Mouse (Mus musculus) heart, embryonic 11.5 days (tissue): ENCODE measurements around the gene Focad. TPM values are rescaled to one million over a fixed set of nuclear protein-coding genes. Genes with fewer than 3 reads are reported as not detected.
A peak's percentile ranks its signal among the peaks of the same experiment; 100 is the strongest.

Experiments
- ATAC-seq: fragments of 200-750 bp; cut with Nextera tagmentation; replicated peaks from 2 replicates; pipeline ENCODE4 v1.8.0; 2017; ENCODE audit warnings: moderate library complexity; ENCODE audit not compliant: insufficient number of reproducible peaks, low FRiP score, low TSS enrichment
- H3K27ac ChIP-seq: fragments of 300-500 bp; sonication (generic); 2 replicates; pipeline ENCODE4 v1.5.1; 2014; ENCODE audit warnings: mild to moderate bottlenecking, low read depth, low read length
- H3K27me3 ChIP-seq: fragments of 300-500 bp; sonication (generic); 2 replicates; pipeline ENCODE4 v1.6.1; 2014; ENCODE audit warnings: mild to moderate bottlenecking, low read length, mixed read lengths; ENCODE audit not compliant: control insufficient read depth, insufficient read depth
- H3K36me3 ChIP-seq: fragments of 300-500 bp; sonication (generic); 2 replicates; pipeline ENCODE4 v1.6.1; 2014; ENCODE audit warnings: mild to moderate bottlenecking, low read length, moderate library complexity, mixed read lengths; ENCODE audit not compliant: control insufficient read depth, insufficient read depth
- H3K4me1 ChIP-seq: fragments of 300-500 bp; sonication (generic); 2 replicates; pipeline ENCODE4 v1.6.1; 2014; ENCODE audit warnings: low read length; ENCODE audit not compliant: control insufficient read depth, insufficient read depth
- H3K4me2 ChIP-seq: fragments of 300-500 bp; sonication (generic); 2 replicates; pipeline ENCODE4 v1.6.1; 2014; ENCODE audit warnings: mild to moderate bottlenecking, moderate library complexity
- H3K4me3 ChIP-seq: fragments of 300-500 bp; sonication (generic); 2 replicates; pipeline ENCODE4 v1.5.1; 2014; ENCODE audit warnings: low read depth, low read length
- H3K9ac ChIP-seq: fragments of 300-500 bp; sonication (generic); 2 replicates; pipeline ENCODE4 v1.6.1; 2014; ENCODE audit warnings: mild to moderate bottlenecking, low read depth, low read length, moderate library complexity
- H3K9me3 ChIP-seq: fragments of 300-500 bp; sonication (generic); replicated peaks from 2 replicates; pipeline ENCODE4 v1.6.1; 2016; ENCODE audit warnings: low read length; ENCODE audit not compliant: control insufficient read depth
- WGBS: fragments of 180-500 bp; shearing (Covaris S2); extraction: QIAGEN DNeasy Blood & Tissue Kit; methylation state at CpG from one replicate; pipeline ENCODE4 v1.1.7; 2014; ENCODE audit not compliant: insufficient replicate concordance; 5-methylcytosine and 5-hydroxymethylcytosine counted together
- polyA plus RNA-seq: library from polyadenylated mRNA; unstranded; fragments of >200 nt; fragmentation: Nextera tagmentation; extraction: Ambion mirVana; gene quantifications from 2 replicates; pipeline ENCODE4 v1.2.1, GENCODE M21; 2014

Focad gene
- polyA plus RNA-seq: 12.2 and 13.3 TPM in 2 replicates

DNA sequence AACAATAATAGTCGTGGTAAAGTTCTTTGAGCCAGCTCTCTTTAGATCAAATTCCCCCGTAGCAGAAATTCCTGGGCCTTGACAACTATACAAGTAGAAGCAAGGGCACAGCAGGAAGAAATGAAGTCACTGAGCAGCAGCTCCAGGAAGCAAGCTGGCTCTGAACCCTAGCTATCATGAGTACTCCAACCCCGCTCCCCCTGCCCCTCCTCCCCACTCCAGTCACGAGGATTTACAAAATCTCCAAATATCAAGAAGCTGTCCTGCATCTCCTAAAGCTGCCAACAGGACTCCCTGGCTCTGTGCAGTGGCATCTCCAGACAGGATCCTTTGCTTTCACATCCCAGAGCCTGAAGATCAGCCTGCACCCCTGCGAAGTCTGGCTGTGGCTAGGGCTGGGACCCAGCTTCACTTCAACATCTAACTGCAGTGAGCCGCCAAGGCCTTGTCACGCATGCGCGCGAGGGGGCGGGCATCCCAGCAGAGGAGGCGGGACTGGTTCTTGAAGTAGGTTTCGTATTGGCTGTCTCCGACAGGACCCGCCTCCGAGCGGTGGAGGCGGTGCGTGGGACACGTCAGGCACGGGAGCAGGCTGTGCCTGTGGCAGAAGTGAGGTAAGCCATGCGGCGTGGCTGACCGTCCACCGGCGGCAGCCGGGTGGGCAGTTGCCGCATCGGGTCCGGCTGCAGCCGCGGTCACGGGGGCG, at the start of gene Focad:
Gene Focad, plus strand, starts transcription at position 568 of the 706 bp plus-strand sequence.
- Histone ChIP-seq H3K27ac (no peak within 1 kb of the TSS), H3K4me3 (peak within 1 kb of the TSS; percentile 57), H3K4me2 (peak within 1 kb of the TSS; percentile 97), H3K9me3 (no peaks in the 10 kb centered on the region), H3K4me1 (peaks cover 4% of the 10 kb centered on the region; the same call in 1 of the 2 replicates), H3K27me3 (no peaks in the 10 kb centered on the region), H3K36me3 (no peaks in the 10 kb centered on the region), H3K9ac (peak within 1 kb of the TSS; percentile 78)
- ATAC-seq: peak; percentile 100
- WGBS: 1% methylated on average over 34 of the region's 34 CpGs

DNA sequence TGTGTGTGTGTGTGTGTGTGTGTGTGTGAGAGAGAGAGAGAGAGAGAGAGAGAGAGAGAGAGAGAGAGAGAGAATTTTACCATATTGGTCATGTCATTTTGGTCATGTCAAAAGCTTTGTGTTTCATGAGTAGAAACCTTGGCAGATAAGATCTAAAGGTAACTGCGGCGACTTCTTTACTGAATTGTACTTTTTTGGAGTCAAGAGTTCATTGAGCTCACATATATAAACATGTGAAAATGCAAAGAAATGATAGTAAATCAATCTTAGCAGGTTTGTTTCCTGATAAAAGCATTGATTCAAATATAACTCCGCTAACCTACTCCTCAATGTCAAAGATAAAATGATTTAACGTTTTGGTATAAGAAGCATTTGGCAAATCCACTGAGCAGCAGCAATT, 49.3 kb upstream of the Focad start:
- H3K4me3 ChIP-seq: no peak overlapping the region
- no peak overlapping the region for H3K4me2 ChIP-seq
- no peaks in the 10 kb centered on the region for H3K27me3 ChIP-seq
- H3K27ac ChIP-seq: no peak overlapping the region
- H3K36me3 ChIP-seq: no peaks in the 10 kb centered on the region
- no peaks in the 10 kb centered on the region for H3K9me3 ChIP-seq
- WGBS: 82% methylated on average over 4 of the region's 4 CpGs
- no peak overlapping the region for H3K9ac ChIP-seq
- ATAC-seq: no peak
- H3K4me1 ChIP-seq: no peaks in the 10 kb centered on the region

DNA sequence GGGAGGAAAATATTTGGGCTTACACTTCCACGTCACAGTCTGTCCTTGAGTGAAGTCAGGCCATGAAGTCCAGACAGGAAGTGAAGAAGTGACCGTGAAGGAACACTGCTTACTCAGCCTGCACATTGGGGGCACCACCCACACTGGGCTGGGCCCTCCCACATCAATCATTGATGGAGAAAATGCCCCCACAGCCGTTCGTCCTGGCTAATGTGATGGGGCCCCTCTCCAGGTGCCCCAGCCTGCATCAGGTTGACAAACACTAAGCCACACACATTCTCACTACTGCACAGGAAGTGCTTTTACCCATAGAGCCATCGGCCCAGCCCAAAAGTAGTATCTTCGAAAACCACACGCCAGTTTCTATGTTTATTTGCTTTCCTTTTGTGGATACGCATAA, 48.1 kb upstream of the Focad start:
- no peaks in the 10 kb centered on the region for H3K27me3 ChIP-seq
- no peak overlapping the region for H3K4me3 ChIP-seq
- 71% methylated on average over 8 of the region's 8 CpGs for WGBS

DNA sequence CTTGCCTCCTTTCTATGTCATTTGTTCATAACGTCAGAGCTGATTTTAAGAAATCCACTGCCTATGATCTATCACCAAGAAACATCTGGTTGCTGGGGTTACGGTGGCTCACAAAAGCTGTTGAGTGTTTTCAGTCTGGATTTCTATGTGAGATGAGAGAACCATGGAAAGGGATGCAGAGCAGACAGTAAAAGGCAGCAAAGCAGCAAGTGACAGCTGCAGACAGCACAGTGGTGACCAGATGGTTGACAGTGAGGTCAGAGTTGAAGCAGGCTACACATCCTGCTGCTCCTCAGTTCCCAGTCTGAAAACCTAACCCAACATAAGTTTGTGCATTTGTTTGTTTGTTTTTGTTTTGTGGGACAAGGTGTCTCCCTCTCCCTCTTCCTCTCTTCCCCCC, 19.0 kb upstream of the Focad start:
- ATAC-seq: no peak
- H3K4me3 ChIP-seq: no peak overlapping the region
- 78% methylated on average over 2 of the region's 2 CpGs for WGBS

More for the DNA sequence above, 48.1 kb upstream of the Focad start:
- Histone ChIP-seq H3K4me1 (no peaks in the 10 kb centered on the region), H3K9ac (no peak overlapping the region), H3K36me3 (no peaks in the 10 kb centered on the region), H3K9me3 (no peaks in the 10 kb centered on the region), H3K27ac (no peak overlapping the region), H3K4me2 (no peak overlapping the region)
- ATAC-seq: no peak

DNA sequence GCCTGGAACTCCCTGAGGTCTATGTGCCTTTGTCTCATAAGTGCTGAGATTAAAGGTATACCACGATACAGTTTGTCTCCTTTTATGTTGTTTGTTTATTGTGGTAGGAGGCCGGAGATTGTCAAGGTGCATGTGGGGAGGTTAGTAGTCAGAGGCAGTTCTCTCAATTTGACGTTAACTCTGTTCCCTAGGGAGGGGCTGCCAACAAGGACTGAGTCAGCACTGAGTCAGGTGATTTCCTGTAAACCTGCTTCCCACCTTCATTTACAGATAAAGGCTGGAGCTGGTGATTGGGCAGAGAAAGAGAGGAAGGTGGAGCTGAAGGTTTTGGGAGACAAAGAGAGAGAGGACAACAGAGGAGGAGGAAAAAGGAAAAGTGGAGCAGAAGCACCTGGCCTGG, 15.4 kb upstream of the Focad start:
- Histone ChIP-seq H3K9me3 (no peaks in the 10 kb centered on the region), H3K4me3 (no peak overlapping the region), H3K4me1 (no peaks in the 10 kb centered on the region), H3K27me3 (no peaks in the 10 kb centered on the region), H3K9ac (no peak overlapping the region), H3K27ac (no peak overlapping the region), H3K36me3 (no peaks in the 10 kb centered on the region), H3K4me2 (no peak overlapping the region)
- 65% methylated on average over 3 of the region's 3 CpGs for WGBS
- ATAC-seq: no peak

More for the DNA sequence above, 19.0 kb upstream of the Focad start:
- no peak overlapping the region for H3K9ac ChIP-seq
- no peak overlapping the region for H3K27ac ChIP-seq
- no peak overlapping the region for H3K4me2 ChIP-seq
- no peaks in the 10 kb centered on the region for H3K4me1 ChIP-seq
- no peaks in the 10 kb centered on the region for H3K36me3 ChIP-seq
- no peaks in the 10 kb centered on the region for H3K9me3 ChIP-seq
- H3K27me3 ChIP-seq: no peaks in the 10 kb centered on the region

DNA sequence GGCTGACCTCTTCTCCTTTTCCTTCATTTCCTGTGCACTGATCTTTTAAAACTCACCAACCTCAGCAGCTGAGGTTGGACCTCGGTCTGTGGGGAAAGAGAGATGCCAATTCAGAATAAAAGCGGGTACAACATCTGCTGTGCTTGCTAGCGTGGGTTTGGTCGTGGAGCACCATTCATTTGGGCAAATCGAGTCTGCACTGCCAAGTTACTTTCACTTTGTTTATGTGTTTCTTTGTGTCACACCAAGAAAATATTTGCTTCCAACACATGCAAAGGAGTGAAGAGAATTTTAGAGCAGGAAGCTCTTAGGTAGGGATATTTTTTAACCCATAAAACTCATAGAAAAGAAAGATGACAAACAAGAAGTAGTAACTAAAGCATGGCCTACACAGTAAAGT, 13.0 kb upstream of the Focad start:
- no peaks in the 10 kb centered on the region for H3K4me1 ChIP-seq
- no peaks in the 10 kb centered on the region for H3K36me3 ChIP-seq
- no peak for ATAC-seq
- 81% methylated on average over 5 of the region's 5 CpGs for WGBS
- H3K9me3 ChIP-seq: no peaks in the 10 kb centered on the region
- no peak overlapping the region for H3K27ac ChIP-seq
- H3K4me2 ChIP-seq: no peak overlapping the region
- no peak overlapping the region for H3K9ac ChIP-seq
- H3K4me3 ChIP-seq: no peak overlapping the region
- no peaks in the 10 kb centered on the region for H3K27me3 ChIP-seq

DNA sequence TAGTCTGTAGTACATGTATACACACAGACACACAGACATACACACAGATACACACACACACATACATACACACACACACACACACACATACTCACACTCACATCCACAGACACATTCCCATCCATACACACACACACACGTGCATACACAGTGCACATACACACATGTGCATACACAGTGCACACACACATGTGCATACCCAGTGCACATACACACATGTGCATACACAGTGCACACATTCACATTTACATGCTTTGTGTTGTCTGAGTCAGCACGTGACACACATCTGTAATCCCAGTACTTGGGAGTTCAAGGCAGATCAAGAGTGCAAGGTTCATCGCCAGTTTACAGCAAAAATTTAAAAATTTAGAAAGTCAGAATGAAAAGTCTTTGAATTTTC, 12.5 kb upstream of the Focad start:
- 89% methylated on average over 3 of the region's 3 CpGs for WGBS
- H3K4me1 ChIP-seq: no peaks in the 10 kb centered on the region
- no peaks in the 10 kb centered on the region for H3K9me3 ChIP-seq
- no peak for ATAC-seq
- H3K27ac ChIP-seq: no peak overlapping the region
- H3K27me3 ChIP-seq: no peaks in the 10 kb centered on the region
- H3K36me3 ChIP-seq: no peaks in the 10 kb centered on the region
- no peak overlapping the region for H3K4me2 ChIP-seq
- no peak overlapping the region for H3K9ac ChIP-seq
- no peak overlapping the region for H3K4me3 ChIP-seq

DNA sequence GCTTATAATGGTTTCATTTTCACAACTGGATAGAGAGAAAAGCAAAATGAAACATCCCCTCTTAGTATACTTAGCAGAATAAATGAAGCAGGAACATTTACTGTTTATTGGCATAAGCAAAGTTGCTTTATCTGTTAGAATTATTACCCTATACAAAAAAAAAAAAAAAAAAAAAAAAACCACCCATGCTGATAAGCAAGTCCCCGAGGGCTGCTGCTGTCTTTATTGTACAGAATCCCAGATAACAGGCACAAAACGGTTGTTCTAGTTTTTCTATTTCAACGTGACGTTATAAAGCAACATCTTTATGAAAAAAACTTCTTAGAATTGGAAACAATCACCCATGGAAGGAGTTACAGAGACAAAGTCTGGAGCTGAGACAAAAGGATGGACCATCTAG, 12.0 kb upstream of the Focad start:
- Histone ChIP-seq H3K4me1 (no peaks in the 10 kb centered on the region), H3K4me3 (no peak overlapping the region), H3K36me3 (no peaks in the 10 kb centered on the region), H3K4me2 (no peak overlapping the region), H3K9me3 (no peaks in the 10 kb centered on the region), H3K27ac (no peak overlapping the region), H3K27me3 (no peaks in the 10 kb centered on the region), H3K9ac (no peak overlapping the region)
- 71% methylated on average over 4 of the region's 4 CpGs for WGBS
- ATAC-seq: no peak

DNA sequence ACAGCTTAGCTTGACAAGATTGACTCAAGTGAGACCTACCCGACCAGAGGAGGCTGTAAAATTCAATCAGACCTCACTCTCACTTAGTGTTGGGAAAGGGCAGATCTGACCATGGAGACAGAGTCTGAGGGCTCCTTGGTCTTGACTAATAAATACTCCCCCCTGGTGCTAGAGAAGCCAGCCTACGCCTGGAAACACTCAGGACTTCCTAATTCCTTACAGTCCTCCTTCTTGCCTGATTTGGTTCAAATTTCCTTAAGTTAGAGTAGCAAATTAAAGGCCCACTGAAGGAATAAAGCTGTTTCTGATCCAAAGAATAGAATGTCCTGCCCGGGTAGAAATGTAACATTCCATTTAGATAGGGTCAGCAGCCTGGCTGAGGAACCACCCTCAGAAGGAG, 10.6 kb upstream of the Focad start:
- Histone ChIP-seq H3K9ac (no peak overlapping the region), H3K27me3 (no peaks in the 10 kb centered on the region), H3K9me3 (no peaks in the 10 kb centered on the region), H3K27ac (no peak overlapping the region), H3K4me1 (no peaks in the 10 kb centered on the region), H3K36me3 (no peaks in the 10 kb centered on the region), H3K4me3 (no peak overlapping the region), H3K4me2 (no peak overlapping the region)
- no peak for ATAC-seq
- WGBS: 55% methylated on average over 3 of the region's 3 CpGs
